Mouse (Mus musculus) forelimb bud, embryonic 11.5 days (tissue): ENCODE data around the gene Ndufv3.

Experiments used
- DNase-seq: peaks from one replicate; pipeline ENCODE4 v3.0.0-alpha.2; 2012; ENCODE audit warnings: low read depth, low spot score

Gene Ndufv3

DNA sequence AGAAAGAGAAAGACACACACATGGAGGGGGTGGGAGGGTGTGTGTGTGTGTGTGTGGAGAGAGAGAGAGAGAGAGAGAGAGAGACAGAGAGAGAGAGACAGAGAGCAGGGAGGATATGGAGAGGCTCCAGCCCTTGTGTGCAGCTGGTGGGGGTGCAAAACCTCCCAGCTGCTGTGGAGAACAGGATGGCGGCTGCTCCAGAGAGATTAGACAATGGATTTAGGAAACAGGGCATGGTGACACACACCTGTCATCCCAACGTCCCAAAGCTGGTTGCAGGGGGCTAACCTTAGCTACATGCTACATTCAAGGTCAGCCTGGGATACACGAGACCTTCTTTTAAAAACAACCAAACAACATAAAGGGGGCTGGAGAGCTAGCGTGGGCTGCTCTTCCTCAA, 36.3 kb downstream of the Ndufv3 start:
- no peak for DNase-seq

DNA sequence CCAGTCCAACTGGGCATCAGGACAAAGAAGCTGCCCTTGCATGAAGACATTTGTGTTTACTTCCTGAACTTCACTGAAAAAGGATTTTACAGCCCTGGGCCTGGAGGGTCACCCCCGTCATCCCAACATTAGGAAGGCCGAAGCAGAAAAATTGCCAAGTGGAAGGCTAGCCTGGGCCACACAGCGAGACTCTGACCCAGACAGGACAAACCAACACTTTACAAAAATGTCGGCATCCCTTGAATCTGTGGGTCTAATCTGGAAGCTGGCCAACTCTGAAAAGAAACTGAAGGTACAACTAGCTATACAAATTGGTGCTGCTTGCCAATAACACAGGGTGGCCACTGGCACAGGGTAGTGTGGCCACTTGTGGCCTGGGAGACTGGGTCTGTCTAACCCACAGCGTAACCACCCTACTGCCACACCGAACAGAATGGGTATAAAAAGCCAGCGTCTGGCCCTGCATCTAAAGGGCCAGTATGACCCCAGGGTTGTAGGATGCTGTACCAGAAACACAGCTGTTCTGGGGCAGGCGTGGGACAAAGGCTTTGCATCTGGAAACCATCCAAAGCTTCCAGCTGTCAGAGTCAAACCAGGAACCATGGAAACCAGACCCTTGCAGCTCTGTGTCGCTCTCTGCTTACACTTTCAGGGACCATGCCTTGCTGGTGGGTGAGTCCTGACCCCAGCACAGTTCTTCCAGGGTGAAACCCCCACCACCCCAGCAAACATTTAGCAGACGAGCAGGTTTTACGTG, 37.4 kb downstream of the Ndufv3 start:
- DNase-seq: peak; percentile 90

DNA sequence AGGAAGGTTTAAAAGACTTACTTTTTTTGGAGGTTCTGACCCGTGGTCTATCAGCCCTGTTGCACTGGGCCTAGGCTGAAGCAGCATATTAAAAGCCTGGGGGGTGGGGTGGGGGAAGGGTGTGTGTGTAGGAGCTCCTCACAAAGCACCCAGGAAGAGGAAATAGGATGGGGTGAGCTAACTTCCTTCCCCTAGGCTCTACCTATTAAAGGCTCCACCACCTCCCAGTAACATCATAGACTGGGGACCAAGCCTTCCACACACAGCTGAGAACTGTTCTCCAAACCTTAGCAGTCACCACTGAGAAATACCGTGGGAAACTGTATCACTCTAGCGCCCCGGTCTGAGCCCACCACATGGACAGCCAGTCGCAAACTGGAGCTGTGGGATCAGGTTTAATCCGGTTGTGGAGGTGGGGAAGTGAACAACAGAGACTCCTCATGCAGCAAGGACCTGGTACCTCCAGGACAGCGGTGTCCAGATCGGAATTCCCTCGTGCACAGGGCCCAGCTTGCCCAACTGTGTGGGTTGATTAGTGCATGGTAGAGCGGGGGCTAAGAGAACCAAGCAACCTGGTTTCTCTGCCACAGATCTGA, 38.1 kb downstream of the Ndufv3 start:
- no peak for DNase-seq

DNA sequence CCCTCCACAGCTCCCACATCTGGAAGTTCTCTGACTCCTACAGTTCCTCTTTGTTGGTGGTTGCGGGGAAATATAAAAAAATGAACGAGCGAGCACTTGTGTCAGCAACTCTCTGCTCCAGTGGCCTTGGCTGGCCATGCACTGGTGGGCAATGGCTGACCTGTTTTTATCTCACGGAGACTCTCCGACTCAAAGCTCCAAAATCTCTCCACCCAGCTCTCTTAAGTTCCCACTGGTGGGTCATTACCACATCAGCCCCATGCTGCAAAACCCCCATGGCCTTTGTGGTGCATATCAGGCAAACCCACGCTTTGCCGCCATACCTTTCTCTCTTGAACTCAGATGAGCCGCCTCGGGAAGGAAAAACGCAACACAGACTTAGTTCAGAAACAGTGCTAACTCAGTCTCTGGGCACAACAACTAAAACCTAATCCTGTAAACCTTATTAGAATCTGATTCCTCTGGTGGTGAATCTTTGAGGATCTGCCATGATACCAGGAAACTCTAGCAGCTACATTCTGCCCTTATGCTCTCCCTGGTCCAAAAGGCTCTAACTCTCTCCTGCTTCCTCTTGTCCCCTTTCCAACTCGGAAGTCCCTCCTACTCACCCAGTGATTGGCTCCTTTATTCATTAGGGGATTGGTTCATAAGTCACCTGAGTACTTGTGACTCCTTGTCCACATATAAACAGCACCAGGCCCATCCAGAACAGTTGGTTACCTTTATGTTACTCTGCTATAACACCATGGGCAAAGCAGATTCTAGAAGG, 39.3 kb downstream of the Ndufv3 start:
- no peak for DNase-seq

DNA sequence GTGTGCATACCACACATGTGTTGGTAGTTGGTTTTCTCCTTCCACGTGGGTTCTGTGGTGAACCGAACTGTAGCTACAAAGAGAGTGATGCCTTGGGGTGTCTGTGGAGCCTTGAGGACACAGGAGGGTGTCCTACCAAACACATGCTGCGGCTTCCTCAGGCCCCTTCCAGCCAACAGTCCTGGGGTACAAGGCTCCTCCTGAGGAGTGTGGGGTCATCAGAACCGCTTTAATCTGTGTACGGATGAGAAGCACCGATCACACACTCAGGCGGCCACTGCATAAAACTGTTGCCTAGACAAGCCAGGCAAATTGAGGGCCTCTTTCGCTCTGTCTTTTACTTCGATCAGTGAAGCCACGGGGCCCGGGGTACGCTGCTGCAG, 43.7 kb downstream of the Ndufv3 start:
- DNase-seq: no peak

DNA sequence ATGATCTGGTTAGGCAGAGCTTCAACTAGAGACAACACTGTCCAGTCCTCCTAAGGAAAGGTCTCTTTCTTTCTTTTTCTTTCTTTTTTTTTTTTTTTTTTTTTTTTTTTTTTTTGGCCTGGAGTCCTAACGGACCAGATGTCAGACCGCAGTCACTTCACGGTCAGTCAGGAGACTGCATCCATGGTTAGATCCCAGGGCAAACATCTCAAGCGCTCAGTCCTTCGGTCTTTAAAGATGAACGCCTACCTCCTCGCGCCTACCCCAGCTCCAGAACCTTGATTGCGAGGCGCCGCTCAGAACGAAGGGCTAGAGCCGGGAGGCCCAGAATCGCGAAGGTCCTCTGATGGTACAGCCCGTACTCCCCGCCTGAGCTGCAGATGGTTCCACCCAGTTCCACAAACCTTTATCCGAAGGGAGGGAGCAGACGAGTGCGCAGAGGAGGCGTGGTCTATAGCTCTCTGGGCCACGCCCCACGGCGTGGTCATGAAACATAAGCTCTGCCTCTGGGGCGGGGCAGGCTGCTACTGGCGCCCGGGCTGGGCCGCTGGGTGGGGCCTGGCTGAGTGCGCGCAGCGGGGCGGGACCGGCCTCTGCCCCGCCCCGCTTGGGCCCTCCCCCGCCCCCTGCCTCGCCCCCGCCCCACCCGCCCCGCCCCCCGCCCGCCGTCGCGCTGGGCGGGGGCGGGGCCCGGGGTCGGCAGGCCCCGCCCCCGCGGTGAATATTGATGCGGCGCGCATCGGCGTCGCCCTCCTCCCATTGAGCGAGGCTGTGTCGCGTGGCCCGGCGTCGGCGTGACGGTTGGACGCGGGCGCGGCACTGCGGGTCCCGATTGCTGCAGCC, 44.3 kb downstream of the Ndufv3 start, which contains the start of gene Pknox1:
TSS of gene Pknox1 (plus strand) at position 720 of the 843 bp plus-strand sequence.
- DNase-seq: peak; percentile 100

DNA sequence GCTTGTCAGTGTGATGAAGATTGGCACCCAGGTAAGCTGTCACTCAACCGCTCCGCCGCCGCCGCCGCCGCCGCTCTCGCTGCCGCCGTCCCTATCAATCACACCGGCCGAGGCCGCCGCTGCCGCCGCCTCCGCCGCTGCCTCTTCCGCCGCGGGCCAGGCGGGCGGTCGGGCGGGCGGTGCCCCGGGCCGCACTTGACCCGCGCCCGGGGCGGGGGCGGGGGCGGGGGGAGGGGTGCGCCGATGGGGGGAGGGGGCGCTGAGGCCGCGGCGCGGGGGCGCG, 44.9 kb downstream of the Ndufv3 start:
- no peak for DNase-seq

DNA sequence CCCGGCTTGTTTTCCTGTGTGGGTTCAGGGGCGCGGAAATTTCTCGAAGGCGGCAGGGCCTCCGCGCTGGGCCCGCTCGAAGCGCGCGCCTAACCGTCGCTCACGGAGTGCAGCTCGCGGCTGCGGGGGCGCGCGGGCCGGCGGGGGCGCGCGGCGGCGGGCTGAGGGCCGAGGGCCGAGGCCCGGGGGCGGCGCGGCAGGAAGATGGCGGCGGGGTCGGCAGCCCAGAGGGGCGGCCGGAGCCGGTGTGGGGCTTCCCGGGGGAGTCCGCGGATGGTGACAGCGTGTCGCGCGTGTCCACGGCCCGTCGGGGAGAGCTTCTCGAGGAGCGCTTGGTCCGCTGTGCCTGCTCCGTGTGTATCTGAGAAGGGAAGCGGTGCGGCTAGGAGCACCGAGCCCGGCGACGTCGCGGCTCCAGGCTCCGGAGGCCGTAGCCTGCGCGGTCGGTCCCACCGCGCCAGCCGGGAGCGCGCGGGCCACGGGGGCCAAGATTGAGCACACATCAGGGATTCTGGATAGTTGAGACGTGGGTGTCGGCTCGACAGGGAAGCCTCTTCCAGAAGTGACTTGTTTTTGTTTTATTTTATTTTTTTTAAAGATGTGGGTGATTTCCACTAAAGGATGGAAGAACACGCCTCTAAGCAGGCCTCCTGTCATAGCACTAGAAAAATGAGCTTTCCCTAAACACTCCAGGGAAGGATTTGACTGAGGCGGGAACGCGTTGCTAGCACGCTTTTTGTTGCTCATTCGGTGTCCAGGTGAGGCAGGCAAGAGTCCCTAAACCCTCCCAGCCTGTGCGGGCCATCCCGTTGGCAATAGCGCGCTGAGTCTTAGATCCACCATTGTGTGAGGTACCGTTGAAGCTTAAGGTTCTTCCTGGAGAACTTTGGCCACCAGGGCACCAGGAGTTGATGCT, 45.5 kb downstream of the Ndufv3 start:
- DNase-seq: peak; percentile 63

DNA sequence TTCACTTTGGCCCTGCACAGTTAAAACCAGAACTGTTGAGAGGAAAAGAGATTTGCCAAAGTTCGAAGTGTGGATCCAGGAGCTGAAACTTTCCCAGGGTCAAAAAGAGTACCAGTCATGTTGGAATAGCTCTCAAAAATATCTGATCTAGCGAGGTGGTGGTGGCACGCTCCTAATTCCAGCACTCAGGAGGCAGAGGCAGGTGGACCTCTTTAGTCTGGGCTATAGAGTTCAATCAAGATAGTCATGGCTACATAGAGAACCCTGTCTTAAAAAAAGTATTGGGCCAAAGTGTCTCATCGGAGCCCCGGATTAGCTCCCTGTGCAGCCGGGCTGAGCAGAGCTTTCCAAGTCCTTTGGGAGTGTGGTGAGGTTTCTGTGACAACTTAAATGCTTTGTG, 46.4 kb downstream of the Ndufv3 start:
- DNase-seq: no peak

DNA sequence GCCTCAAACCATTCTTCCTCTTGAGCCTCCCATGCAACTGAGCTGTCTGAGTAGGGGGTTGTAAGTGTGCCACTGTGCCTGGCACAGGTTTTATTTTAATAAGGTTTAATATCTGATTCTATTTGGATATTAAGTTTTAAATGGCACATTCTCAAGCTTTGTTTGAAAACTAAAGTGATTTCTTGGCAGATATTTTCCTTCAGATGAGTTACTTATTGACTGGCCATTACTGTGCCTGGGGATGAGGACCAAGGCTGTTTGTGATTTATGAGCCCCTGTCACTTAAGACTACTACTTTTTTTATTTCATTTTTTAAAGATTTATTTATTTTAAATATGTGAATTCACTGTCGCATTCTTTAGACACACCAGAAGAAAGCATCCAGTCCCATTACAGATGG, 49.8 kb downstream of the Ndufv3 start:
- no peak for DNase-seq

DNA sequence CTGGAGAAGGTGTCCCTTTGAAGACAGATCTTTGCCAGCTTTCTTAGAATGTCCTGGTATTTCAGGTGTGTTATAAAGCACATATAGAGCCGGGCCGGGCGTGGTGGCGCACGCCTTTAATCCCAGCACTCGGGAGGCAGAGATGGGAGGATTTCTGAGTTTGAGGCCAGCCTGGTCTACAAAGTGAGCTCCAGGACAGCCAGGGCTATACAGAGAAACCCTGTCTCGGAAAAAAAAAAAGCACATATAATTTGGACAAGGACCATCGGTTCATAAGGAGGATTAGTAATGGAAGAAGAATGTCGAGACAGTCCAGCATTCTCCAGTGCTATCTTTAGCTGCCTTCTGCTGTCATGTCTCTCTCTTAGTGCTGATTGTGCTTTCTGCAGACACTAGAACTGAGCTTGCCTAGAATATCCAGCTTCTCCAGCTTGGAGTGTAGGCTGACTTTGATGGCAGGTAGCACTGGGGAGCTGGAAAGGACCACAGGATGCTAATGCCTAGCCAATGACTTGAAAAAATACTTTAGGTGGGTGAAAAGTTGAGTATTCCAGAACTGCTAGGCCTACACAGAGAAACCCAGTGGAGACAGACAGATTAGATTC, 50.5 kb downstream of the Ndufv3 start:
- peak; percentile 61 for DNase-seq

DNA sequence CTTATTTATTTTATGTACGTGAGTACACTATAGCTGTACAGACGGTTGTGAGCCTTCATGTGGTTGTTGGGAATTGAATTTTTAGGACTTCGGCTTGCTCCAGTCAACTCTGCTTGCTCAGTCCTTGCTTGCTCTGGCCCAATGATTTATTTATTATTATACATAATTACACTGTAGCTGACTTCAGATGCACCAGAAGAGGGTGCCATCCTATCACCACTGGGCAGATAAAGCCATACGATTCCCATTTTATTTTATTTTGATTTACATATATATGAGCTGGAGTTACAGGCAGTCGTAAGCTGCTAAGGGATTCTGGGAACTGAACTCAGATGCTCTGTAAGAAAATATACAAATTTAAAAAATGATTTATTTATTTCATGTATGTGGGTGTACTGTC, 51.8 kb downstream of the Ndufv3 start:
- DNase-seq: no peak

DNA sequence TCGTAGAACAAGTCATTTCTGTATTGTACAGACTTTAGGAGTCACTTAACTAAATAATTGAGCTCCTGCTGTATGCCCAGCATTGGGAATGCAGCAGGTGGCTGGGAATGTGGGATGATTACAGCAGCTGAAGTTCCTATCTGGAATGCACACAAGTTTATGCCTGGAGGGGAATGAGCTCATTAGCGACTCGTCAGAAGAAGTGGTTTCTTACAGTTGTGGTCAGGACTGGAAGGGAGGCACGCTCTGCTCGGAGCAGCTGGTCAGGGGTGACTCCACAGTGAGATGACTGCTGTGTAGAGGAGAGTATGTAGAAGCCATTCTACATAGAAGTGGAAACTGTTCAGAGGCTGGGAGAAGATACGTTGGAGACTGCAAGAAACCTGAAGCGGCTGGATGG, 54.7 kb downstream of the Ndufv3 start:
- DNase-seq: peak; percentile 5

DNA sequence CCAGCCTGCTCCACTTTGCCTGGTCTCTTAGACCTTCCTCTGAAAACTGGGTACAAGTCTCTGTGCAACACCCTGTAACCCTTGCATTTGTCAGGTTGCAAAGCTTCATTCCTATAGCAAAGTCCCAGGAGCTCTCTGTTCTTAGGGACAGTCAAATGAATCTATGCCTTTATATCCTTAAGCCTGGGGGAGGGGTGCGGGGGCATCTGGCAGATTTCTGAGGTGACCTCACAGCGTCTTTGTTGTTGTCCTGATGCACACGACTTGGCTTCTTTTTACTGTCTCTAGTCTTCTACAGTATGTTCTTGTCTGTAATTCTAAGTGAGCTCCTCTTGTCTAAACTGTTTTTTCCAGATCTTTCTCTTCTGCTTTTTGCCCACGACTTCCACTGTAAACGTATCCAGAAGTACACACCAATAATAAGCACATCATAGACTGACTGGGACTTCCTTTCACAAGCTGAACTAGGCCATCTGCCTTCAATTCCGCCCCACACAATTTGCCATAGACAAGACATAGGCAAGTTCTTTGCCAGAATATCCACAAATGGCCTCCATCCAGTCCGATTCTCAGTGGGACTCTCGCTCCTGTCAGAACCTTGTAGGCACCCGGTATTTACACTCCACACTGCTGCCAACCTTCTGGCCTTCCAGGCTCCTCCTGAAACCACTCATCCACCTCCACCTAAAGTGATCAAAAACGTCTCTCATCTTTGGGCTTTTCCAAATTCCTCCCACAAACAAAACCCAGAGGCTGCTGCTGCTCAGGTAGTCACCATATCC, 56.7 kb downstream of the Ndufv3 start:
- DNase-seq: no peak

DNA sequence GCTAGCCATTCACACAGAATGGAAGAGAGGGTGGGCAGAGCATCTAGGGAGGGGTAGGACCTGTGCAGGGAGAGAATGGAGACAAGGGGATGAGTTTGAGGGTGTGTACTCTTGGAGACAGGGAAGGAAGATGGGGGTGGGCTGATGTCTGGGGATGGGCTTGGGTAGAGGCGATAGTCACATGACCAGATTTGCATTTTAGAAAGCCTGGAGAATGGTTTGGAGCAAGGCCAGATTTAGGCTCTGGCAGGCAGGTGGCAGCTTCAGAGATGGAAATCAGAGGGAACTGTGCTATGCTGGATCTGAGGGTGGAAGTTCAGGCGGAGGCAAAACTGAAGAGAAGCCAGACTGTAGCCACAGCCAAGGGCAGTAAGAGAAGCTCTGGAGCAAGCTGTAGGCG, 60.4 kb downstream of the Ndufv3 start:
- DNase-seq: no peak
